Mouse (Mus musculus): ENCODE measurements around the gene Rsad2.
"Not testable (repeated sequence)": the region's sequence is repeated elsewhere in the genome, so short reads cannot be mapped to it uniquely, and the experiment has no call there.

Gene Rsad2

GRCm38 (mm10) chr12:26456028-26456698 lies at the start of gene Rsad2:
Gene Rsad2 (minus strand): TSS chr12:26456452.
- peak; percentile 34 for DNase-seq (ENCODE audit: low read depth, low spot score)

GRCm38 (mm10) chr12:26501042-26501441 lies 44.8 kb upstream of the Rsad2 start:
- no peak for DNase-seq (ENCODE audit: low read depth, low spot score)

- no peak for DNase-seq (ENCODE audit: low read depth, low spot score)
Observed at GRCm38 (mm10) chr12:26489942-26490341, 33.7 kb upstream of the Rsad2 start.

GRCm38 (mm10) chr12:26488617-26489274 lies 32.5 kb upstream of the Rsad2 start:
- no peak for DNase-seq (ENCODE audit: low read depth, low spot score)

- no peak for DNase-seq (ENCODE audit: low read depth, low spot score)
Observed at GRCm38 (mm10) chr12:26487874-26488616, 31.8 kb upstream of the Rsad2 start.

- DNase-seq (ENCODE audit: low read depth, low spot score): not testable (repeated sequence)
Observed at GRCm38 (mm10) chr12:26485738-26486580, 29.7 kb upstream of the Rsad2 start.

- no peak for DNase-seq (ENCODE audit: low read depth, low spot score)
Observed at GRCm38 (mm10) chr12:26478196-26479004, 22.1 kb upstream of the Rsad2 start.

GRCm38 (mm10) chr12:26477198-26477597 lies 20.9 kb upstream of the Rsad2 start:
- no peak for DNase-seq (ENCODE audit: low read depth, low spot score)

- no peak for DNase-seq (ENCODE audit: low read depth, low spot score)
Observed at GRCm38 (mm10) chr12:26473746-26474145, 17.5 kb upstream of the Rsad2 start.

- DNase-seq (ENCODE audit: low read depth, low spot score): peak; percentile 49
Observed at GRCm38 (mm10) chr12:26472770-26473481, 16.7 kb upstream of the Rsad2 start.

- no peak for DNase-seq (ENCODE audit: low read depth, low spot score)
Observed at GRCm38 (mm10) chr12:26471376-26471775, 15.1 kb upstream of the Rsad2 start.

GRCm38 (mm10) chr12:26470042-26470409 lies 13.8 kb upstream of the Rsad2 start:
- DNase-seq (ENCODE audit: low read depth, low spot score): no peak

GRCm38 (mm10) chr12:26469098-26470041 lies 13.1 kb upstream of the Rsad2 start, which contains the start of gene Cmpk2:
Gene Cmpk2 (plus strand): TSS chr12:26469204.
- DNase-seq (ENCODE audit: low read depth, low spot score): peak; percentile 56

GRCm38 (mm10) chr12:26465600-26465999 lies 9.3 kb upstream of the Rsad2 start:
- DNase-seq (ENCODE audit: low read depth, low spot score): no peak

- no peak for DNase-seq (ENCODE audit: low read depth, low spot score)
Observed at GRCm38 (mm10) chr12:26460091-26460490, 3.8 kb upstream of the Rsad2 start.

- DNase-seq (ENCODE audit: low read depth, low spot score): no peak
Observed at GRCm38 (mm10) chr12:26454682-26455081, 1.6 kb downstream of the Rsad2 start.

GRCm38 (mm10) chr12:26452951-26453350 lies 3.3 kb downstream of the Rsad2 start:
- DNase-seq (ENCODE audit: low read depth, low spot score): no peak

- peak; percentile 39 for DNase-seq (ENCODE audit: low read depth, low spot score)
Observed at GRCm38 (mm10) chr12:26451150-26451549, 5.1 kb downstream of the Rsad2 start.

GRCm38 (mm10) chr12:26449483-26449882 lies 6.8 kb downstream of the Rsad2 start:
- DNase-seq (ENCODE audit: low read depth, low spot score): no peak
